Mouse (Mus musculus): ENCODE measurements around the gene Eea1.

GRCm38 (mm10) chr10:96000904-96001303 is 60.5 kb downstream of the Eea1 start:
- no peak for TF ChIP-seq CTCF (IDR thresholded peaks at IDR 0.05; ENCODE audit: extremely low read depth, insufficient read depth, insufficient read length, insufficient replicate concordance)
- TF ChIP-seq POLR2A (IDR thresholded peaks at IDR 0.05; ENCODE audit: low read depth, low read length): no peak
